ENCODE assay signal across 8 mouse cellular contexts in the genomic region with DNA sequence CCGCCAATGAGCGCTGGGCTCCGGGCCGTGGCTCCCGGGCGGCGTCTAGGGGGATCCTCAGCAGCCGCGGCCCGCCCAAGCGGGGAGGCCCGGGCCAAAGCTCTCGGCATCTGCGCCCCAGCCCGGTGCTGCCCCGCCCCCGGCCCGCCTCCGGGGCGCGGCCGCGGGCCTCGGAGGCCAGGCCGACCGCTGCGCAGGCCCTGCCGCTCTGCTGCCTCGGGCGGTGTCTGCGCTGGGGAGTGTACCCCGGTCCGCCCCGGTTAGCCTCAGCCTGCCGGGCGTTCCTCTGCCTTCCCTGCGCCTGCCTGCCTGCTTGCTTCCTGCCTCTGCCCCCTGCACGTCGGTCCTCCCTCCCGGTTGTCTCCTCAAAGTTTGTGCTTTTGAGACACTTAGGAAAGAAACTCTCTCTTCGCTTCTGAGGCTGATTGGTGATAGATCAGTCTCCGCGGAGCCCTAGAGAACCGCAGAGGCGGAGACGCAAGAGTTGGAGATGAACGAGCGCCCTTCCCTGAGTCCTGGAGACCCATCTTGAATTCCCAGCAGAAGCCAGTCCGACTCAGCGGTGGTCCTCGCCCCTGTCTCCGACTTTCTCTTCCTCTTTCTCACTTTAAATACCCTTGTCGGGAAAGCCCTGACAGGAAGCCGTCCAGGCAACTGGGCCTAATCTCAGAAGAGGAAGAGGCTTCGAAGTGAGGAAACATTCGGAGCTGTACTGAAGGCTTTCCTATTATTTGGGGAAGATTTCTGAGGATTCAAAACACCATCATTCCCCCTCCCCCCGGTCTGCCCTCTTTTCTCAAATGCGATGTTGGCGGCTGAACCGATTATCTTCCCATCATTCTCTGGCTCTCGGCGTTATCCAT. TPM values are rescaled to one million over a fixed set of nuclear protein-coding genes. Genes with fewer than 3 reads are reported as not detected.
DNase-seq lines count a peak whose midpoint lies in the region; ATAC-seq lines count a peak whose summit lies in the region.

No protein-coding gene starts in this region.

- peak overlapping the region; percentile 85 for H3K4me2 ChIP-seq in hindbrain, embryonic 13.5 days

- no peaks in the 10 kb centered on the region for H3K36me3 ChIP-seq in hindbrain, embryonic 13.5 days

- peak overlapping the region; percentile 94 for H3K27ac ChIP-seq in hindbrain, embryonic 13.5 days

- no peaks in the 10 kb centered on the region for H3K9me3 ChIP-seq in hindbrain, embryonic 13.5 days

- WGBS in hindbrain, embryonic 13.5 days: under 1% methylated on average over 46 of the region's 62 CpGs

- H3K4me3 ChIP-seq in hindbrain, embryonic 13.5 days: peak overlapping the region; percentile 87

- H3K27me3 ChIP-seq in hindbrain, embryonic 13.5 days: no peaks in the 10 kb centered on the region

- peaks cover 37% of the 10 kb centered on the region for H3K4me1 ChIP-seq in hindbrain, embryonic 13.5 days (replicated peaks)

- peak; percentile 83 for DNase-seq in T-cell, adult 2 months (ENCODE audit: low spot score)
- peak; percentile 30 to 90 for DNase-seq in cerebellum, postnatal 14 days
- peak; percentile 63 to 69 for DNase-seq in frontal cortex, postnatal 14 days (ENCODE audit: low spot score in 2 of 2)
- DNase-seq in layer of hippocampus, postnatal 14 days (ENCODE audit: low spot score in 2 of 2): peak; percentile 77 to 88
- DNase-seq in lung, postnatal 10 days: peak; percentile 93
- peak; percentile 82 for DNase-seq in ovary, postnatal 14 days (ENCODE audit: low spot score)
- DNase-seq in thymus, postnatal 36 days: peak; percentile 86 to 94

- ATAC-seq in hindbrain, embryonic 13.5 days (ENCODE audit: low FRiP score): peak; percentile 95

- peak overlapping the region; percentile 92 for H3K9ac ChIP-seq in hindbrain, embryonic 13.5 days

RNA-seq across cellular contexts. Expression of gene Rnf38, which starts 0.6 kb away (rescaled TPM):
- 39.3 and 39.9 TPM in 2 replicates for polyA plus RNA-seq in hindbrain, embryonic 13.5 days (2015; fragmentation: Nextera tagmentation; extraction: Ambion mirVana)
- 10 to 100 TPM; 58.5 to 63.4 TPM for total RNA-seq in layer of hippocampus, postnatal 14 days (2021)

Comparison
In these comparisons a context has a peak if more than half of its experiments do, and no peak if none do; other contexts are left out.
1. Peak in every context shown above with its lines: DNase-seq, ATAC-seq, H3K4me3 ChIP-seq and H3K27ac ChIP-seq.